Mouse (Mus musculus): ENCODE measurements around the gene Tecr.

DNA sequence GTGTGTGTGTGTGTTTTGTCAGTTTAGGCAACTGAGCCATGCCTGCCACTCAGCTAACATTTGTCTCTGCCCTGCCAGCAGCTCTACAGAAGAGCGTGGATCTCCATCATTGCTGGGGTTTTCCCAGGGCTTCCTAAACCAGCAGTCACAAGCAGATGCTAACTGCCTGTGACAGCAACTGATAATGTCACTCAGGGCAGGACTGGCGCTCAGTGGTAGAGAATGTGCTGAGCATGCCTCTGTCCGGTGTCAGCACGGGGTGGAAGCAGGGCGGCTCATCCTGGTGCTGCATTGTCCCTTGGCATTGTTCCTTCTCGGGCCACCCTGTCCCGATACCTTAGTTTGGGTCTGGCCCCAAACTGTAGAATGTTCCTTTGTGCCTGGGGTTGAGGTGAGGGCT is 15.8 kb upstream of the Tecr start:
- TF ChIP-seq CTCF (conservative IDR thresholded peaks at IDR 0.05; ENCODE audit: insufficient read depth, insufficient read length, low read depth, low read length) (no peak), POLR2A (IDR thresholded peaks at IDR 0.05; ENCODE audit: low read depth, low read length) (no peak)

Data from kidney, adult 2 months (tissue).